Mouse (Mus musculus) heart, adult 2 months (tissue): Measurements from ENCODE around the gene Tex45.

Experiments used
- CTCF ChIP-seq: fragments of 200-600 bp; IDR thresholded peaks from 2 replicates; pipeline ENCODE4 v1.8.1; 2022; ENCODE audit warnings: antibody characterized with exemption, mild to moderate bottlenecking, moderate library complexity
- POLR2A ChIP-seq: fragments of 200-500 bp; IDR thresholded peaks from 2 replicates; pipeline ENCODE4 v1.6.1; 2011; ENCODE audit warnings: mild to moderate bottlenecking, low read depth, low read length, control low read depth; ENCODE audit not compliant: insufficient read depth

DNA sequence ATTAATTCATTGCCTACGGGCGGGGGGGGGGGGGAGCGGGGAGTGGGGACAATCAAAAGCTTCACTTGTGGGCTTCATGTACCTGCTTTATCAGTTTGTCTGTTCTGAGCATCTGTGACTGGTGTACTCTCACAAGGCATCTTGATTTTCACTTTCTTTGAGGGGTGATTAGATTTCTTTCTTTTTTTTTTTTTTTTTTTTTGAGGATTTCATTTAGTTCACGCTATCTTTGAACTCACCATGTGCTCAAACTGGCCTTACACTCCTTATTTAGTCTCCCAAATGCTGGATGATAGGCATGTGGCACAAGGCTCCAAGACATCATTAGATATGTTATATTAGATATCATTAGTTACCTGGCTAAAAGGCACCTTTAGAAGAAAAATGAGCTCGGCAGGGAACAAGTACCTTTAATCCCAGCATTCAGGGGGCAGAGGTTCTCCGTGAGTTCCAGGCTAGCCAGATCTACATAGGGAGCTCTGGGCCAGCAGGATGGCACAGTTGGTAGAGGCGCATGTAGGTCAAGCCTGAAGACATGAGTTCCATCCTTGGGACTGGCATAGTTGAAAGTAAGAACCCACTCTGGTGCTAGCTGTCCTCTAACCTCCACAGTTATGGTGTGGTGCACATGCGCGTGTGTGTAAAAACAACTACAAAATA lies 2.6 kb upstream of the Tex45 start:
- no peak for TF ChIP-seq POLR2A
- no peak for TF ChIP-seq CTCF
